Mouse (Mus musculus) liver, postnatal 0 days (tissue): ENCODE measurements at regions not wholly inside any gene's neighbourhood (a gene's known extent, or its start where the extent isn't known, plus 50 kb on each side); places are given as distances from the start of the nearest gene placed in this dataset.

Experiments
- ATAC-seq: fragments of 200-750 bp; cut with Nextera tagmentation; 2 replicates; pipeline ENCODE4 v1.8.0; 2017; ENCODE audit warnings: mild to moderate bottlenecking, moderate library complexity
- DNase-seq: peaks from one replicate; pipeline ENCODE4 v3.0.0-alpha.2; 2016
- H3K27ac ChIP-seq: fragments of 300-500 bp; sonication (generic); 2 replicates; pipeline ENCODE4 v1.5.1; 2014; ENCODE audit warnings: antibody characterized with exemption, moderate library complexity, mild to moderate bottlenecking, low read depth
- H3K27me3 ChIP-seq: fragments of 300-500 bp; sonication (generic); 2 replicates; pipeline ENCODE4 v1.6.1; 2014; ENCODE audit warnings: low read length, control low read depth, mixed read lengths; ENCODE audit not compliant: insufficient read depth
- H3K36me3 ChIP-seq: fragments of 300-500 bp; sonication (generic); replicated peaks from 2 replicates; pipeline ENCODE4 v1.6.1; 2014; ENCODE audit warnings: mild to moderate bottlenecking, control low read depth, low read length, moderate library complexity, mixed read lengths; ENCODE audit not compliant: insufficient read depth
- H3K4me1 ChIP-seq: fragments of 300-500 bp; sonication (generic); 2 replicates; pipeline ENCODE4 v1.6.1; 2014; ENCODE audit warnings: antibody characterized with exemption, mild to moderate bottlenecking, control low read depth; ENCODE audit not compliant: insufficient read depth
- H3K4me2 ChIP-seq: fragments of 300-500 bp; sonication (generic); 2 replicates; pipeline ENCODE4 v1.6.1; 2014; ENCODE audit warnings: low read depth, mild to moderate bottlenecking, low read length, moderate library complexity, mixed read lengths
- H3K4me3 ChIP-seq: fragments of 300-500 bp; sonication (generic); 2 replicates; pipeline ENCODE4 v1.5.1; 2014; ENCODE audit warnings: low read depth, low read length
- H3K9ac ChIP-seq: fragments of 300-500 bp; sonication (generic); replicated peaks from 2 replicates; pipeline ENCODE4 v1.6.1; 2014; ENCODE audit warnings: mild to moderate bottlenecking, moderate library complexity
- H3K9me3 ChIP-seq: fragments of 300-500 bp; sonication (generic); 2 replicates; pipeline ENCODE4 v1.6.1; 2016; ENCODE audit warnings: mild to moderate bottlenecking, control low read depth, low read length, mixed read lengths
- CTCF ChIP-seq: sonication (generic); IDR thresholded peaks from 2 replicates; pipeline ENCODE4 v1.5.1; 2016; ENCODE audit warnings: antibody characterized with exemption, low read depth
- EP300 ChIP-seq: IDR thresholded peaks from 2 replicates; pipeline ENCODE4 v1.6.1; 2016; ENCODE audit warnings: antibody characterized with exemption, low read depth, mild to moderate bottlenecking
- WGBS: fragments of 180-500 bp; shearing (Covaris S2); extraction: QIAGEN DNeasy Blood & Tissue Kit; methylation state at CpG from one replicate; pipeline ENCODE4 v1.1.7; 2014; ENCODE audit not compliant: insufficient replicate concordance; 5-methylcytosine and 5-hydroxymethylcytosine counted together

DNA sequence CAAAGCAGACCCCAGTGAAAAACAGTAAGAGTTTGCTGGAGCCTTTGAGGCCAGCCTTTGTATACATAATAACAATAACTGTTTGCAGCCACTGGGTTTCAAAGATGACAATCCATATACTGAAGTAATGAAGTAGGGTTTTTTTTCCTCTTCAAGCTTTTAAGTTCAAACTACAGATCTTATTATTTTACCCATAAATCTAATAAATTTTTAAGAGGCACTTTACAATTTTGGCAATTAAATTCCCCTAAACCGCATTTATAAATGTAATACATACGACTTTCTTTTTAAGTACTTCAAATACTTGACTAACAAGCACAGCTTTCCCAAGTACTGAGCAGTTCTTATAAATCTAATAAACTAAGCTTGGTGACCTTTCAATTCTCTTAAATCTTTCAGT lies 212.7 kb upstream of the Epha4 start:
- no peaks in the 10 kb centered on the region for H3K36me3 ChIP-seq
- no peak overlapping the region for H3K9ac ChIP-seq
- H3K4me2 ChIP-seq = no peak overlapping the region
- ATAC-seq (no peak), DNase-seq (no peak)
- no peaks in the 10 kb centered on the region for H3K27me3 ChIP-seq
- no peak overlapping the region for H3K27ac ChIP-seq
- no peaks in the 10 kb centered on the region for H3K9me3 ChIP-seq
- 85% methylated on average over 2 of the region's 2 CpGs for WGBS
- H3K4me3 ChIP-seq = no peak overlapping the region
- TF ChIP-seq CTCF = no peak
- TF ChIP-seq EP300 = no peak
- H3K4me1 ChIP-seq = no peaks in the 10 kb centered on the region

DNA sequence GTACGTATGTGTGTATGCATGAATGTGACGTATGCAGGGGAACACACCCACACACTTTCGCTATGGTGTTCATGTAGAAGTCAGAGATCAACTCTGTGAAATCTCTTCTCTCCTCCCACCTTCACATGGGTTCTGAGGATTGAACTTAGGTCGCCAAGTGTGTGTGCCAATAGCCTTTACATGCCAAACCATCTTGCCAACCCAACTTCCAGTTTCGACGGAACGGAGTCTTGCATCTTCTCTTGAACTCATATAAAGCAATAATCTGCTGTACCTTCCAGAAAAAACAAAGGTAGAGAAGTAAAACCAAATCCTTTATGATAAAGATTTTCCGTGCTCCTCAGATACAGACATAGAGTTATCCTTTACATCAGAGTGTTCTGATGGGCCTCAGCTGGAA lies 208.4 kb upstream of the Epha4 start:
- Histone ChIP-seq H3K4me2 (no peak overlapping the region), H3K27ac (no peak overlapping the region), H3K4me1 (no peaks in the 10 kb centered on the region), H3K9me3 (no peaks in the 10 kb centered on the region), H3K27me3 (no peaks in the 10 kb centered on the region), H3K36me3 (no peaks in the 10 kb centered on the region), H3K4me3 (no peak overlapping the region), H3K9ac (no peak overlapping the region)
- TF ChIP-seq CTCF (no peak), EP300 (no peak)
- ATAC-seq (no peak), DNase-seq (no peak)
- 78% methylated on average over 8 of the region's 8 CpGs for WGBS

DNA sequence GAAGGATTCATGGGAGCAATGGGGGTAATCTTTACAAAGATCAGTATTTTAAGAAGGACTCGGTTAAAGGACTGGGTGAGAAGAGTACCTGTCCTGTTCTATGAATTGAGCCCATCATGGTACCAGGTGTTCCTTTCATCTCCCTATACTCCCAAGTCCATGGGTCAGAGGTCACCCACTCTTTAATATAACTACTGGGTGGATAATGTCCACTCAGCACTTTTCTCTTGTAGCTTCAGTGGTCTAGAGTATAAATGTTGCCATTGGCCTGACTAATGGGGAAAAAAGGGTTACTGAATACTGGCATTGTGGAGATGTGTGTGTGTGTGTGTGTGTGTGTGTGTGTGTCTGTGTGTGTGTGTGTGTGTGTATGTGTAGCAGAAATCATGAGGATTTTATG lies 206.0 kb upstream of the Epha4 start:
- Histone ChIP-seq H3K36me3 (no peaks in the 10 kb centered on the region), H3K4me1 (no peaks in the 10 kb centered on the region), H3K27ac (no peak overlapping the region), H3K9ac (no peak overlapping the region), H3K27me3 (no peaks in the 10 kb centered on the region), H3K4me2 (no peak overlapping the region), H3K9me3 (no peaks in the 10 kb centered on the region), H3K4me3 (no peak overlapping the region)
- TF ChIP-seq EP300 = no peak
- no peak for TF ChIP-seq CTCF
- WGBS = 75% methylated on average over 1 of the region's 1 CpGs
- ATAC-seq (no peak), DNase-seq (no peak)

DNA sequence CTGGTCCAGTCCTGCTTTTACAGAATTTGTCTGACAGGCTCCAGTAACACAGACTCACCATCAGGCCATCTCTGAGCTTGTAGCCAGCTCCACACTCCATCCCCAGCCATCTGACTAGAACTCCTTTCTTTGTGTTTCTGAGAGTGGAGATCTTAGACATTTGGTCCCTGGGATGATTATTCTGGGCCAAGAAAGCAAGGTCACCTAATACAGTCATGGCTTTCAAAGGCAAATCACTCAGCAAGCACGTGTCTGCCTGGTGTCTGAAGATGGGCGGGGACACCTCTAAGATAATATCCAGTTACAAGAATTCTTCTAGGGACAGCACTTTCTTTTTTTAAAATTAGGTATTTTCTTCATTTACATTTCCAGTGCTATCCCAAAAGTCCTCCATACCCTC lies 198.1 kb upstream of the Epha4 start:
- Histone ChIP-seq H3K9ac (no peak overlapping the region), H3K4me1 (no peaks in the 10 kb centered on the region), H3K27ac (no peak overlapping the region), H3K4me2 (no peak overlapping the region), H3K4me3 (no peak overlapping the region), H3K9me3 (no peaks in the 10 kb centered on the region), H3K27me3 (no peaks in the 10 kb centered on the region), H3K36me3 (no peaks in the 10 kb centered on the region)
- ATAC-seq = no peak
- 64% methylated on average over 2 of the region's 2 CpGs for WGBS
- TF ChIP-seq CTCF (no peak), EP300 (no peak)
- DNase-seq = no peak

- Histone ChIP-seq H3K9ac (no peak overlapping the region), H3K27ac (no peak overlapping the region), H3K4me3 (no peak overlapping the region), H3K27me3 (no peaks in the 10 kb centered on the region), H3K4me2 (no peak overlapping the region), H3K9me3 (no peaks in the 10 kb centered on the region), H3K36me3 (no peaks in the 10 kb centered on the region), H3K4me1 (no peaks in the 10 kb centered on the region)
- ATAC-seq (no peak), DNase-seq (no peak)
- 42% methylated on average over 14 of the region's 14 CpGs for WGBS
- TF ChIP-seq EP300 (no peak), CTCF (no peak)
Observed at GRCm38 (mm10) chr1:77708202-77709020, 193.5 kb upstream of the Epha4 start.

- no peak for TF ChIP-seq CTCF
- TF ChIP-seq EP300 = no peak
- DNase-seq (no peak), ATAC-seq (no peak)
- Histone ChIP-seq H3K9ac (no peak overlapping the region), H3K27ac (no peak overlapping the region), H3K9me3 (no peaks in the 10 kb centered on the region), H3K27me3 (no peaks in the 10 kb centered on the region), H3K4me3 (no peak overlapping the region), H3K36me3 (no peaks in the 10 kb centered on the region), H3K4me1 (no peaks in the 10 kb centered on the region), H3K4me2 (no peak overlapping the region)
- WGBS = 50% methylated on average over 3 of the region's 3 CpGs
Observed at GRCm38 (mm10) chr1:77695228-77696018, 180.5 kb upstream of the Epha4 start.
